Mouse (Mus musculus) E14TG2a.4 (cell line): ENCODE results near the gene Coq6.

Experiments
- CTCF ChIP-seq: conservative IDR thresholded peaks from 2 replicates; pipeline ENCODE4 v1.5.1; 2014; ENCODE audit warnings: low read length
- POU5F1 ChIP-seq: IDR thresholded peaks from 2 replicates; pipeline ENCODE4 v1.6.1; 2014; ENCODE audit warnings: low read length, borderline replicate concordance

DNA sequence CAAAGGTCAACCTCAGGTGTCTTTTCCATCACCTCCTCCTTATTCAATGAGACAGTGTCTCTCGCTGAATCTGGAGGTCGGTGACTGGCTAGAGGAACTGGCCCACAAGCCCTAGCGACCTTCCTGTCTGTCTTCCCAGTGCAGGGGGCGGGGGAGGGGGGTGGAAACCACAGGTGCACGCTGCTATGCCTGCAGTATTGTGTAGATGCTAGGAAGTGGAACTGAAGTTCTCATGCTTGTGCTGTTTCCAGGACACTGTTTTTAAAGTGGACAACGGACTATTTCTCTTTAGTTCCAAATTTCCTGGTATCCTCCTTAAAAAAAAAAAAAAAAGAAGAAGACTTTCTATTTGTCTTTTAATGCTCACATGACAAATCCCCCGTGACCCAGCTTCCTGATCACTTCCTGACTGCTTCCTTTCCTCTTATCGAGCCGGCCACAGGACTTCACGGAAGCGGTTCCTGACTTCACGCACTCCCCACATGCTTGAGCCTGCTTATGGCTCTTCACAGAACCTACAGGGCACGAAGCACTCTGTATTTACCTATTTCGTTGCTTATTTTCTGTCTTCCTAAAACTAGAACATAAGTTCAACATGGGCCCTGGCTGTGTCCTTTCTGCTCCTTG is 27.4 kb downstream of the Coq6 start:
- TF ChIP-seq CTCF, result no peak
- no peak for TF ChIP-seq POU5F1
